In the genomic region with DNA sequence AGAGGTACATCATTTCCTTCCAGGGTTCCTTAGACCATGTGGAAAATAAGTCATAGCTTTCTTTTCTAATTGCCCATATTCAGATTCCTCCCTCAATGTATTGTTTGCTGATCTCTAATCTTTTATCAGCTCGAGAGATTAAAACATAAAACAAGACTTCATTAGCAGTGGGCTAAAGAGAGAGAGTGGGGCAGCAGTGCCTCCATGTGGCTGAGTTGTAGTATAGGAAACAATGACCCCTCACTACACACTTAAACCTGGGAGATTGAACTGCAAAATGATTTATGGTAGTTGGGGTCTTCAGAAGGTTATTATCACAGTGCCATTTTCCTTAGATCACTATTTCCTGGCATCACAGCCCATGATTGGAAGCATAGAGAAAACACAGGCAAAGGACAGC, we compare ENCODE assay signal across 8 mouse cellular contexts. TPM values are rescaled to one million over a fixed set of nuclear protein-coding genes. Genes with fewer than 3 reads are reported as not detected.
DNase-seq lines count a peak whose midpoint lies in the region; ATAC-seq and TF ChIP-seq lines count a peak whose summit lies in the region.

No protein-coding gene starts in this region.

- no peaks in the 10 kb centered on the region for H3K27me3 ChIP-seq in hindbrain, postnatal 0 days (ENCODE audit: insufficient read depth, low read length)
- no peaks in the 10 kb centered on the region for H3K27me3 ChIP-seq in hindbrain, embryonic 16.5 days (replicated peaks; ENCODE audit: control insufficient read depth, insufficient read depth, low read length)
- H3K27me3 ChIP-seq in G1E (ENCODE audit: insufficient read depth, low read length): no peaks in the 10 kb centered on the region; the same call in 1 of the 2 replicates
- H3K27me3 ChIP-seq in intestine, postnatal 0 days (replicated peaks; ENCODE audit: control insufficient read depth, insufficient read depth, low read length): no peaks in the 10 kb centered on the region

- no peaks in the 10 kb centered on the region for H3K36me3 ChIP-seq in hindbrain, postnatal 0 days (ENCODE audit: insufficient read depth, low read length)
- no peaks in the 10 kb centered on the region for H3K36me3 ChIP-seq in hindbrain, embryonic 16.5 days (ENCODE audit: control insufficient read depth, insufficient read depth, low read length)
- no peaks in the 10 kb centered on the region for H3K36me3 ChIP-seq in G1E (replicated peaks)
- H3K36me3 ChIP-seq in intestine, postnatal 0 days (ENCODE audit: control insufficient read depth, insufficient read depth): no peaks in the 10 kb centered on the region

- ATAC-seq in hindbrain, postnatal 0 days: peak; percentile 63; the same call in 1 of the 2 replicates
- ATAC-seq in hindbrain, embryonic 16.5 days: no peak
- ATAC-seq in G1E (ENCODE audit: extremely low read depth, insufficient number of reproducible peaks, low FRiP score, poor library complexity, severe bottlenecking): 0 out of 2 replicates have a peak, but pooled peaks have one; percentile 22
- ATAC-seq in intestine, postnatal 0 days: no peak

- TF ChIP-seq CTCF in hindbrain, postnatal 0 days (IDR thresholded peaks at IDR 0.05; ENCODE audit: low read depth): peak; percentile 78
- TF ChIP-seq CTCF in G1E (IDR thresholded peaks at IDR 0.05; ENCODE audit: low read depth, low read length): no peak
- TF ChIP-seq CTCF in intestine, postnatal 0 days (IDR thresholded peaks at IDR 0.05; ENCODE audit: low read depth): peak; percentile 86

- H3K4me3 ChIP-seq in hindbrain, postnatal 0 days (ENCODE audit: low read length): no peak overlapping the region
- H3K4me3 ChIP-seq in hindbrain, embryonic 16.5 days (ENCODE audit: low read length): no peak overlapping the region
- no peak overlapping the region for H3K4me3 ChIP-seq in G1E (ENCODE audit: low read depth, low read length)
- no peak overlapping the region for H3K4me3 ChIP-seq in intestine, postnatal 0 days (ENCODE audit: low read depth, low read length)

- no peaks in the 10 kb centered on the region for H3K4me1 ChIP-seq in hindbrain, postnatal 0 days (ENCODE audit: insufficient read depth, low read length)
- no peaks in the 10 kb centered on the region for H3K4me1 ChIP-seq in hindbrain, embryonic 16.5 days (ENCODE audit: control insufficient read depth, insufficient read depth, low read depth, low read length)
- H3K4me1 ChIP-seq in G1E (ENCODE audit: insufficient read depth, low read depth, low read length): no peaks in the 10 kb centered on the region
- H3K4me1 ChIP-seq in intestine, postnatal 0 days (replicated peaks; ENCODE audit: control insufficient read depth, insufficient read depth, low read length): no peaks in the 10 kb centered on the region

- no peak overlapping the region for H3K4me2 ChIP-seq in hindbrain, postnatal 0 days (ENCODE audit: low read depth, low read length)
- no peak overlapping the region for H3K4me2 ChIP-seq in hindbrain, embryonic 16.5 days (ENCODE audit: low read length)
- H3K4me2 ChIP-seq in intestine, postnatal 0 days (replicated peaks; ENCODE audit: low read depth): no peak overlapping the region

- 22% methylated on average over 1 of the region's 1 CpGs for WGBS in hindbrain, postnatal 0 days
- WGBS in hindbrain, embryonic 16.5 days: 30% methylated on average over 1 of the region's 1 CpGs
- 18% methylated on average over 1 of the region's 1 CpGs for WGBS in intestine, postnatal 0 days

- no peak overlapping the region for H3K27ac ChIP-seq in hindbrain, postnatal 0 days
- no peak overlapping the region for H3K27ac ChIP-seq in hindbrain, embryonic 16.5 days (ENCODE audit: low read depth, low read length)
- no peak overlapping the region for H3K27ac ChIP-seq in intestine, postnatal 0 days (ENCODE audit: low read depth, low read length)

- peak; percentile 52 for DNase-seq in hindbrain, postnatal 0 days (ENCODE audit: low spot score)
- peak; percentile 47 for DNase-seq in A20 (ENCODE audit: low read depth, low spot score)
- no peak for DNase-seq in G1E (ENCODE audit: low spot score)
- DNase-seq in right cerebral cortex, adult 2 months (ENCODE audit: low spot score in 2 of 2): peak; percentile 22 to 49
- no peak for DNase-seq in thymus, adult 18-20 months
- DNase-seq in cerebellum, adult 9-10 months: no peak

- no peak overlapping the region for H3K9ac ChIP-seq in hindbrain, postnatal 0 days (replicated peaks; ENCODE audit: low read length)
- H3K9ac ChIP-seq in hindbrain, embryonic 16.5 days (ENCODE audit: low read depth, low read length): no peak overlapping the region
- no peak overlapping the region for H3K9ac ChIP-seq in intestine, postnatal 0 days (ENCODE audit: low read depth, low read length)

- H3K9me3 ChIP-seq in hindbrain, postnatal 0 days (ENCODE audit: low read length): no peaks in the 10 kb centered on the region
- no peaks in the 10 kb centered on the region for H3K9me3 ChIP-seq in hindbrain, embryonic 16.5 days (ENCODE audit: control insufficient read depth, low read length)
- no peaks in the 10 kb centered on the region for H3K9me3 ChIP-seq in G1E (replicated peaks)
- H3K9me3 ChIP-seq in intestine, postnatal 0 days (ENCODE audit: control insufficient read depth): no peaks in the 10 kb centered on the region

RNA-seq across cellular contexts. Expression of gene Spic, which starts 15.1 kb away (rescaled TPM):
- not detected in 2 replicates for total RNA-seq in hindbrain, postnatal 0 days (2014; rRNA removed)
- not detected in 2 replicates for polyA plus RNA-seq in hindbrain, postnatal 0 days (2015; fragmentation: Nextera tagmentation; extraction: Ambion mirVana)
- polyA plus RNA-seq in hindbrain, embryonic 16.5 days (2015; fragmentation: Nextera tagmentation; extraction: Ambion mirVana): 0.24 and 0.28 TPM in 2 replicates
- 2.3 TPM in 1 of 2 replicates, not detected in the other for total RNA-seq in G1E (2014; fragmentation: Nextera tagmentation)
- 0.05 and 0.35 TPM in 2 replicates for total RNA-seq in G1E (2017)
- polyA plus RNA-seq in G1E (2012): not detected in 2 replicates
- 0.20 and 0.59 TPM in 2 replicates for polyA plus RNA-seq in intestine, postnatal 0 days (2015; fragmentation: Nextera tagmentation; extraction: Ambion mirVana)

Comparison
In these comparisons a context has a peak if more than half of its experiments do, and no peak if none do; other contexts are left out.
1. ATAC-seq: peak in hindbrain, postnatal 0 days (single experiment) and G1E (single experiment); none in hindbrain, embryonic 16.5 days (single experiment) and intestine, postnatal 0 days (single experiment).
2. DNase-seq: peak in hindbrain, postnatal 0 days (single experiment), A20 (single experiment) and right cerebral cortex, adult 2 months (2 of 2); none in G1E (single experiment), thymus, adult 18-20 months (0 of 2) and cerebellum, adult 9-10 months (single experiment).